Mouse (Mus musculus) embryonic facial prominence, embryonic 15.5 days (tissue): ENCODE measurements at regions not wholly inside any gene's neighbourhood (a gene's known extent, or its start where the extent isn't known, plus 50 kb on each side); places are given as distances from the start of the nearest gene placed in this dataset.
A peak's percentile ranks its signal among the peaks of the same experiment; 100 is the strongest.

Experiments
- ATAC-seq: fragments of 200-750 bp; cut with Nextera tagmentation; 2 replicates; pipeline ENCODE4 v1.8.0; 2017; ENCODE audit warnings: low read depth, moderate TSS enrichment; ENCODE audit not compliant: insufficient number of reproducible peaks, low FRiP score, low TSS enrichment
- H3K27ac ChIP-seq: fragments of 300-500 bp; sonication (generic); replicated peaks from 2 replicates; pipeline ENCODE4 v1.5.1; 2015; ENCODE audit warnings: mild to moderate bottlenecking, inconsistent platforms
- H3K27me3 ChIP-seq: fragments of 300-500 bp; sonication (generic); 2 replicates; pipeline ENCODE4 v1.6.1; 2015; ENCODE audit warnings: inconsistent platforms
- H3K36me3 ChIP-seq: fragments of 300-500 bp; sonication (generic); 2 replicates; pipeline ENCODE4 v1.6.1; 2015; ENCODE audit warnings: mild to moderate bottlenecking, inconsistent platforms
- H3K4me1 ChIP-seq: fragments of 300-500 bp; sonication (generic); 2 replicates; pipeline ENCODE4 v1.6.1; 2015; ENCODE audit warnings: inconsistent platforms
- H3K4me2 ChIP-seq: fragments of 300-500 bp; sonication (generic); replicated peaks from 2 replicates; pipeline ENCODE4 v1.6.1; 2015; ENCODE audit warnings: mild to moderate bottlenecking, inconsistent platforms
- H3K4me3 ChIP-seq: fragments of 300-500 bp; sonication (generic); replicated peaks from 2 replicates; pipeline ENCODE4 v1.5.1; 2015; ENCODE audit warnings: mild to moderate bottlenecking, inconsistent platforms
- H3K9ac ChIP-seq: fragments of 300-500 bp; sonication (generic); 2 replicates; pipeline ENCODE4 v1.6.1; 2015; ENCODE audit warnings: inconsistent platforms
- H3K9me3 ChIP-seq: fragments of 300-500 bp; sonication (generic); replicated peaks from 2 replicates; pipeline ENCODE4 v1.6.1; 2016; ENCODE audit warnings: inconsistent platforms
- WGBS: fragments of 180-500 bp; shearing (Covaris S2); methylation state at CpG from one replicate; pipeline ENCODE4 v1.1.7; 2015; 5-methylcytosine and 5-hydroxymethylcytosine counted together

- H3K36me3 ChIP-seq: no peaks in the 10 kb centered on the region
- H3K9ac ChIP-seq: no peak overlapping the region
- ATAC-seq: no peak
- H3K4me3 ChIP-seq: no peak overlapping the region
- 55% methylated on average over 6 of the region's 6 CpGs for WGBS
- H3K27ac ChIP-seq: no peak overlapping the region
- H3K27me3 ChIP-seq: no peaks in the 10 kb centered on the region
- H3K9me3 ChIP-seq: no peaks in the 10 kb centered on the region
- H3K4me1 ChIP-seq: peaks cover 13% of the 10 kb centered on the region; the same call in 1 of the 2 replicates
- no peak overlapping the region for H3K4me2 ChIP-seq
Measured at GRCm38 (mm10) chr2:27590511-27590910, 75.6 kb downstream of the Wdr5 start.

DNA sequence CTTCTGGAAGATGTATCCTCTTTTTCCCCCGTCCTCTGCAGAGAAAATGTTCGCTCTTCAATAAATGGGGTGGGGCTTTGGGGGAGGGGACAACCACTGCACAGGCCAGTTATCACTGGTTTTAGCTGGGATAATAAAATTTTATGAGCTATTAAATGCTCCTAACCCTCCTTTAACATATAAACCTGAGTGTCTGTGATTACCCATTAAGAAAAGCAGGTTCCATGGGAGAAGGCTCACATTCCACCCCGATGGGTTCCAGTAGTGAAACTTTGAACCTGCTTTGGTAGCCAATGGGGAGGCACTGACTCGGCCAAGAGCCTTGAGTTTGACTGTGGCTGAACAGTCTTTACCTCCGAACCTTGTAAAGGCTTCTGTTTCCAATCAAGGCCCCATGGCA lies 76.7 kb downstream of the Wdr5 start:
- Histone ChIP-seq H3K27ac (no peak overlapping the region), H3K4me2 (no peak overlapping the region), H3K9ac (no peak overlapping the region), H3K4me3 (no peak overlapping the region), H3K4me1 (peaks cover 11% of the 10 kb centered on the region; the same call in 1 of the 2 replicates), H3K36me3 (no peaks in the 10 kb centered on the region), H3K9me3 (no peaks in the 10 kb centered on the region), H3K27me3 (no peaks in the 10 kb centered on the region)
- 74% methylated on average over 5 of the region's 5 CpGs for WGBS
- no peak for ATAC-seq

DNA sequence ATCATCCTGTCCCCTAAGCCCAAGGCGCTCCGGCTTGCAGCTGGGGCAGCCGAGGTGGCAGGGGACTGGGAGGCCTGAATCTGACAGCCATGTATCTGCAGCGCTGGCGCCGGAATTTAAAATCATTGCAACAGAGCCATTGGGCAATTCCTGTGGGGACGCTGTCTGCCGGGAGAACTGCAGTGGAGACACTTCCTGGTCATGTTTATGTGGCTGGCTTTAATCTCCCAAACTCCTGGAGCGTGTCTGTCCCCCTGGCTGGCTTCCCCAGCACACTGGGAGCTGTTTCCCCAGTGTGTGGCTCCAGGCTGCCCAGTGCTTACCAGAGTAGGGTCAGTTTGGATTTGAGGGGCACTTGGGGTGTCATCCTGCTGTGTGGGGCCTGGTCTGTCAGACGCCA lies 78.4 kb downstream of the Wdr5 start:
- Histone ChIP-seq H3K27ac (no peak overlapping the region), H3K27me3 (no peaks in the 10 kb centered on the region), H3K4me1 (peaks cover 9% of the 10 kb centered on the region; the same call in 1 of the 2 replicates), H3K9me3 (no peaks in the 10 kb centered on the region), H3K4me3 (no peak overlapping the region), H3K9ac (no peak overlapping the region), H3K36me3 (no peaks in the 10 kb centered on the region), H3K4me2 (no peak overlapping the region)
- WGBS: 38% methylated on average over 10 of the region's 10 CpGs
- ATAC-seq: no peak

DNA sequence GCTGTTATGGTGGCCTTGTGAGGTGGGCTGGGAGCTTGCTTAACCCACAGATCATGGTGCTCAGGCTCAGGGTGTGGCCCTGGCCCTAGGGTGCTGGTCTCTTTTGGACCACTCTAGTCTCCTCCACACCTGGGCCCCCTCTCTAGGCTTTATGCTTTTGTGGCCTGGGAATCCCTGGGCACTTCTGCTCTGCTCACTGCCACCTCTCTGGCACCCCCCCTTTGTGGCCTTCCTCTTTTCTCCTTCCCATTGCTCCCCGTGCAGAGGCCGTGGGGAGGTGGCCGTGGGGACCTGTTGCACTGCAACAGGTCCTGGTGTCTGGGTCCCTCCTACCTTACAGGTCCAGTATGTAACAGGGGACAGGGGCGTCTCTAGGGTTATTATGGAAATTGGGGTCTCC lies 80.3 kb downstream of the Wdr5 start:
- peaks cover 16% of the 10 kb centered on the region for H3K4me1 ChIP-seq
- no peak overlapping the region for H3K9ac ChIP-seq

DNA sequence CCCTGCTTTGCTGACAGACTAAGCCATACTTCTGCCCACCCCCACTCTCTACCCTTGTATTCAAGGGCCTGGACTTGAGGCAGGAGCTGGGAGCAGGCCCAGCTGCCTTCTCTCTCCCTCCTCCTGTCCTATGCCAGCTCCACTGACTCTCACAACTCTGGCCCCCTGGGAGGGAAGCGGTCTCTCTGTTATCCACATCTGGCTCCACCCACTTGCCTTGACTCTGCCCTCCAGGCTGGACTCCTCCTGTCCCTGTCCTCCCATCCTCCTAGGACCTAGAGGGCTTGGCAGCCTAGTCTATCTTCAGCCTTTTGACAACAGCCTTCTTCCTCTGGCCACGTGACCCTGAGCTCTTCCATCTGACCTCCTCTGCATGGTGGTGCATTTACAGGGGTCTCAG lies 80.0 kb upstream of the Rxra start:
- Histone ChIP-seq H3K4me1 (peaks cover 16% of the 10 kb centered on the region), H3K4me3 (no peak overlapping the region), H3K27ac (no peak overlapping the region), H3K9ac (no peak overlapping the region), H3K4me2 (no peak overlapping the region), H3K27me3 (no peaks in the 10 kb centered on the region), H3K36me3 (no peaks in the 10 kb centered on the region), H3K9me3 (no peaks in the 10 kb centered on the region)
- 46% methylated on average over 2 of the region's 2 CpGs for WGBS
- no peak for ATAC-seq

More for the DNA sequence above, 80.3 kb downstream of the Wdr5 start:
- H3K4me2 ChIP-seq: no peak overlapping the region
- H3K27me3 ChIP-seq: no peaks in the 10 kb centered on the region
- no peak overlapping the region for H3K4me3 ChIP-seq
- no peaks in the 10 kb centered on the region for H3K9me3 ChIP-seq
- no peaks in the 10 kb centered on the region for H3K36me3 ChIP-seq
- no peak for ATAC-seq
- 78% methylated on average over 4 of the region's 4 CpGs for WGBS
- no peak overlapping the region for H3K27ac ChIP-seq

- ATAC-seq: no peak
- no peak overlapping the region for H3K4me2 ChIP-seq
- no peak overlapping the region for H3K27ac ChIP-seq
- peaks cover 16% of the 10 kb centered on the region for H3K4me1 ChIP-seq
- 86% methylated on average over 1 of the region's 1 CpGs for WGBS
- no peak overlapping the region for H3K4me3 ChIP-seq
- no peaks in the 10 kb centered on the region for H3K36me3 ChIP-seq
- no peak overlapping the region for H3K9ac ChIP-seq
- no peaks in the 10 kb centered on the region for H3K9me3 ChIP-seq
- no peaks in the 10 kb centered on the region for H3K27me3 ChIP-seq
Measured at GRCm38 (mm10) chr2:27596966-27597365, 79.3 kb upstream of the Rxra start.

DNA sequence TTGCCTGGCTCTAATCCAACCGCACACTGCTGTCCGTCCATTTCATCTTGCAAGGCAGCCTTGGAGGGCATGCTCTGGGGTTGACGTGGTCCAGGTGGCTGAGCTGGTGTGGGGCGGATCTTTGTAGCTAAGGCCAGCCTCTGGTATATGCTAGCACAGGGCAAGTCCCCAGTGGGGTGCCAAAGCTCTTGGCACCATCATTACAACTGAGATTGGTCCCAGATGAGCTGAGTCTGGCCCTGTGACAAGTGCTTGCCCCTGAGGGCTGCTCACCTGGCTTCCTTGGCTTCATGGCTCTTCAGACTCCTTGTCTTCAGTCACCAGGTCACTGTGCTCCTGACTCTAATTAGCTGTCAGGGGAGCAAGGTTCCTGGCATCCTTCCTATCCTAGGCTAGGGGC lies 78.3 kb upstream of the Rxra start:
- H3K27ac ChIP-seq: no peak overlapping the region
- WGBS: 84% methylated on average over 4 of the region's 4 CpGs
- no peak overlapping the region for H3K4me3 ChIP-seq
- H3K36me3 ChIP-seq: no peaks in the 10 kb centered on the region
- no peaks in the 10 kb centered on the region for H3K9me3 ChIP-seq
- no peak overlapping the region for H3K9ac ChIP-seq
- ATAC-seq: no peak
- H3K4me2 ChIP-seq: no peak overlapping the region
- H3K27me3 ChIP-seq: no peaks in the 10 kb centered on the region
- H3K4me1 ChIP-seq: peaks cover 14% of the 10 kb centered on the region

GRCm38 (mm10) chr2:27599061-27599768 lies 77.0 kb upstream of the Rxra start:
- no peak overlapping the region for H3K4me2 ChIP-seq
- H3K27me3 ChIP-seq: no peaks in the 10 kb centered on the region
- WGBS: 69% methylated on average over 8 of the region's 8 CpGs
- no peaks in the 10 kb centered on the region for H3K9me3 ChIP-seq
- no peak overlapping the region; the same call in 1 of the 2 replicates for H3K27ac ChIP-seq
- no peak overlapping the region for H3K4me3 ChIP-seq
- peaks cover 14% of the 10 kb centered on the region for H3K4me1 ChIP-seq
- no peaks in the 10 kb centered on the region for H3K36me3 ChIP-seq
- ATAC-seq: 0 out of 2 replicates have a peak, but pooled peaks have one; percentile 36
- H3K9ac ChIP-seq: no peak overlapping the region

DNA sequence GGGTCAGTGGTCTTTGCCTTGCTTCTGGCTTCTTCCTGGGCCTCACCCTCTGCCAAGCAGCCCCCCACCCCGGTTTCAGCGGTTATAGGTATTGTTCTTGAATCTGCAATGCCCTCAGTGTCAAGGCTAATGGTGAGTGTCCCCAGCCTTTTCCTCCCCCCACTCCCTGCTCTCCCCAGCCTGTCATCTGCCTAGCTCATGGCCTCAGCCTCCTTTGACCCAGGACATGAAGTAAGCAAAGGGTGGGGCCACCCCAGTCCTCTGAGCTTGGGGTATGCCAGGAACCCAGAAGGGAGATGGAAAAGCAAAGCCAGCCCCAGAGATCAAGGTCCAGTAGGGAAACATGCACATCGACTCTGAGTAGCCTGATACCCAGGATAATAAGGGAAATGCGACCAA lies 76.5 kb upstream of the Rxra start:
- Histone ChIP-seq H3K4me3 (no peak overlapping the region), H3K27me3 (no peaks in the 10 kb centered on the region), H3K9me3 (no peaks in the 10 kb centered on the region), H3K4me2 (no peak overlapping the region), H3K36me3 (no peaks in the 10 kb centered on the region), H3K9ac (no peak overlapping the region), H3K27ac (no peak overlapping the region), H3K4me1 (peaks cover 14% of the 10 kb centered on the region)
- 65% methylated on average over 4 of the region's 4 CpGs for WGBS
- no peak for ATAC-seq

DNA sequence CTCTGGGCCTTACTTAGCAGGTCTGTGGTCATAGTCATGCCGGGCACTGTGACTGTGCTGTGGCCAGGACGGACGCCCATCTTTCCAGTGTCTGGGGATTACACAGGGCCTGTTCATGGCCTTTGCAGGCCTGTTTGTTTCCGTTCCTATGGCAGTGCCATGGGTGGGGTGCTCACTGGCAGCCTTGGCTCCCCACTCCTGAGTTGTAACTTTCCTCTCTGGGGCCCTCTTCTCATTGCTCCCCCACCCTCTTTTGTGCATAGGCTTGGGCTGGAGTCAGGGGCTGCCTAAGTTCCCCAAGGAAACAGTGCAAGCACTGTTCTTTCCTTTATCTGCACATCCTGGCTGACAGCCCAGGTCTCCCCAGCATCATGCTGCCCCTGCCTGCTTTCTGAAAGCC lies 72.9 kb upstream of the Rxra start:
- Histone ChIP-seq H3K9ac (no peak overlapping the region), H3K4me2 (no peak overlapping the region), H3K27ac (no peak overlapping the region), H3K27me3 (no peaks in the 10 kb centered on the region), H3K4me3 (no peak overlapping the region), H3K4me1 (peaks cover 18% of the 10 kb centered on the region), H3K9me3 (no peaks in the 10 kb centered on the region), H3K36me3 (no peaks in the 10 kb centered on the region)
- 67% methylated on average over 4 of the region's 4 CpGs for WGBS
- ATAC-seq: no peak

DNA sequence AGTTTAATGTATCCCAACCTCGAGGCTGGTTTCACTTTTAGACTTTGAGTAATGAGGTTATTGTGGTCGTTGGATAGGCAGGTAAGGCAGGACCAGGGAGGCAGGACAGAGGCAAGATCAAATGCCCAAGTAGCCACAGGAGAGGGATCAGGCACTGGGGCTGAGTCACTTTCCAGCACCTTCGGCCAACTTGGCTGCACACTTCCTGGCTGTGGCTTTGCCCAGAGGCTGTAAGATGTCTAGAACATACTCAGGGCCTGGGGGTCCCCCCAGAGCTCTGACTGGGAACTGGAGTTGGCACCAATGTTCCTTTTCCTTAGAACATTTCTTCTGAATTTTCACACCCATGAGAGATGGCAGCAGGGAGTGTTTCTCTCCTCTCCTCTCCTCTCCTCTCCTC lies 71.7 kb upstream of the Rxra start:
- H3K27ac ChIP-seq: no peak overlapping the region
- no peak overlapping the region for H3K4me2 ChIP-seq
- 33% methylated on average over 3 of the region's 3 CpGs for WGBS
- ATAC-seq: no peak
- H3K27me3 ChIP-seq: no peaks in the 10 kb centered on the region
- no peaks in the 10 kb centered on the region for H3K36me3 ChIP-seq
- no peak overlapping the region for H3K4me3 ChIP-seq
- H3K9ac ChIP-seq: no peak overlapping the region
- no peaks in the 10 kb centered on the region for H3K9me3 ChIP-seq
- peaks cover 11% of the 10 kb centered on the region; the same call in 1 of the 2 replicates for H3K4me1 ChIP-seq

DNA sequence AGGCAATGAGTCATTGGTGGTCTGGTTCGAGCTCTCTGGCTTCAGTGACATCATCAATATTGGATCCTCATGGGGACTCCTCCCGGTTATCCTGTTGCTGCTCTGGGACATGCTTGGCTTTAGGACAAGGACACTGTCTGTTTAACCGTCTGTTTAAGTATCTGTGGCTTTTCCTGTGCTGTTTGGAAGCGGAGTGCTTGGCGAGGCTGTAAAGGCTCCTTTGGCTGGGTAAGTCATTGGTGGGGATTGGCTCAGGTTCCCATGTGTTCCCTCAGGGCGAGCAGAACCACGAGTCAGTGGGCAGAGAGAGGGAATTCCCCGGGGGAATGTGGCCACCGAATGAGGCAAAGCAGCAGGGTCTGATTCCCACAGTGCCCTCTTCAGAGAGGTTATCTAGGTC lies 69.4 kb upstream of the Rxra start:
- Histone ChIP-seq H3K9ac (no peak overlapping the region), H3K4me3 (no peak overlapping the region), H3K4me1 (peaks cover 11% of the 10 kb centered on the region; the same call in 1 of the 2 replicates), H3K27me3 (no peaks in the 10 kb centered on the region), H3K4me2 (no peak overlapping the region), H3K27ac (no peak overlapping the region), H3K9me3 (no peaks in the 10 kb centered on the region), H3K36me3 (no peaks in the 10 kb centered on the region)
- 49% methylated on average over 9 of the region's 9 CpGs for WGBS
- no peak; the same call in 1 of the 2 replicates for ATAC-seq
